13 mouse cellular contexts compared by ENCODE assay signal in genomic region chr2:93352915-93353685, GRCm38 (mm10). TPM values are rescaled to one million over a fixed set of nuclear protein-coding genes. Genes with fewer than 3 reads are reported as not detected.
DNase-seq lines count a peak whose midpoint lies in the region; ATAC-seq lines count a peak whose summit lies in the region.
"Had no signal": no experiment of that assay in that cellular context is flagged by ENCODE, and none has a peak within 500 bp of the region (broad histone marks: within the 10 kb centered on the region; RNA-seq: fewer than 3 reads in every experiment).

No protein-coding gene starts in this region.

- no peaks in the 10 kb centered on the region for H3K9me3 ChIP-seq in heart, embryonic 14.5 days (ENCODE audit: control insufficient read depth, low read length)
- no peaks in the 10 kb centered on the region for H3K9me3 ChIP-seq in lung, embryonic 15.5 days
- no peaks in the 10 kb centered on the region for H3K9me3 ChIP-seq in liver, embryonic 12.5 days (replicated peaks)
- H3K9me3 ChIP-seq: hindbrain, embryonic 12.5 days; limb, embryonic 13.5 days had no signal

- intact Hi-C loops in heart, postnatal 36 days (cut with DNase I), result loop anchor here (2.0 kb wide), 1 partner anchor 28 kb away; no protein-coding TSS in a partner anchor
- intact Hi-C loops in left cerebral cortex, postnatal 4 days (cut with DNase I), result no loop called here

- H3K4me3 ChIP-seq in heart, embryonic 14.5 days (ENCODE audit: control insufficient read depth in 1 of 2, insufficient read depth in 1 of 2, low read depth in 1 of 2, low read length in 2 of 2), result no peak overlapping the region
- H3K4me3 ChIP-seq in lung, embryonic 15.5 days, result no peak overlapping the region
- H3K4me3 ChIP-seq in liver, embryonic 12.5 days, result peak overlapping the region; percentile 47
- H3K4me3 ChIP-seq: hindbrain, embryonic 12.5 days; limb, embryonic 13.5 days had no signal

- ATAC-seq in heart, embryonic 14.5 days (ENCODE audit: insufficient number of reproducible peaks, insufficient read depth, low FRiP score, low read depth), result 0 out of 2 replicates have a peak, but pooled peaks have one; percentile 9
- ATAC-seq in lung, embryonic 15.5 days (ENCODE audit: borderline replicate concordance, extremely low read depth, low FRiP score, low TSS enrichment), result no peak
- ATAC-seq in liver, embryonic 12.5 days, result peak; percentile 31

- H3K27me3 ChIP-seq in heart, embryonic 14.5 days (ENCODE audit: control insufficient read depth, insufficient read depth, low read length), result no peaks in the 10 kb centered on the region
- H3K27me3 ChIP-seq in lung, embryonic 15.5 days, result no peaks in the 10 kb centered on the region
- H3K27me3 ChIP-seq in liver, embryonic 12.5 days (replicated peaks), result no peaks in the 10 kb centered on the region
- H3K27me3 ChIP-seq: hindbrain, embryonic 12.5 days had no signal

- no peak overlapping the region for H3K9ac ChIP-seq in heart, embryonic 14.5 days (ENCODE audit: low read length)
- no peak overlapping the region for H3K9ac ChIP-seq in lung, embryonic 15.5 days
- peak overlapping the region; percentile 76 for H3K9ac ChIP-seq in liver, embryonic 12.5 days
- H3K9ac ChIP-seq: hindbrain, embryonic 12.5 days; limb, embryonic 13.5 days had no signal

- H3K4me2 ChIP-seq in heart, embryonic 14.5 days (ENCODE audit: low read length), result no peak overlapping the region
- no peak overlapping the region for H3K4me2 ChIP-seq in lung, embryonic 15.5 days
- peak overlapping the region; percentile 73 for H3K4me2 ChIP-seq in liver, embryonic 12.5 days
- H3K4me2 ChIP-seq: hindbrain, embryonic 12.5 days; limb, embryonic 13.5 days had no signal

- 57% methylated on average over 8 of the region's 8 CpGs for WGBS in heart, embryonic 14.5 days
- WGBS in lung, embryonic 15.5 days, result 66% methylated on average over 8 of the region's 8 CpGs
- 37% methylated on average over 8 of the region's 8 CpGs for WGBS in liver, embryonic 12.5 days (ENCODE audit: insufficient replicate concordance)

- DNase-seq in heart, postnatal 36 days, result no peak
- DNase-seq in lung, postnatal 14 days, result no peak
- peak; percentile 43 for DNase-seq in brain, adult 2 months (ENCODE audit: low read depth, low spot score)
- DNase-seq in spleen, adult 12 weeks (ENCODE audit: low spot score), result no peak
- DNase-seq in left cerebral cortex, postnatal 4 days, result no peak
- DNase-seq: kidney, adult 8-10 months; thymus, postnatal 36 days had no signal

- H3K36me3 ChIP-seq in heart, embryonic 14.5 days (ENCODE audit: control insufficient read depth, insufficient read depth, low read length), result no peaks in the 10 kb centered on the region
- H3K36me3 ChIP-seq in lung, embryonic 15.5 days, result no peaks in the 10 kb centered on the region
- H3K36me3 ChIP-seq in liver, embryonic 12.5 days, result no peaks in the 10 kb centered on the region
- H3K36me3 ChIP-seq: hindbrain, embryonic 12.5 days; limb, embryonic 13.5 days had no signal

- peak overlapping the region; percentile 57 to 58 for H3K27ac ChIP-seq in heart, embryonic 14.5 days (replicated peaks in 1 of 2; ENCODE audit: control insufficient read depth in 1 of 2, insufficient read depth in 1 of 2, low read depth in 2 of 2, low read length in 2 of 2)
- H3K27ac ChIP-seq in lung, embryonic 15.5 days, result peak overlapping the region; percentile 62; the same call in 1 of the 2 replicates
- H3K27ac ChIP-seq in liver, embryonic 12.5 days, result peak overlapping the region; percentile 86
- H3K27ac ChIP-seq: hindbrain, embryonic 12.5 days; limb, embryonic 13.5 days had no signal

- peaks cover 9 to 16% of the 10 kb centered on the region in 2 experiments for H3K4me1 ChIP-seq in heart, embryonic 14.5 days (ENCODE audit: control insufficient read depth in 2 of 2, insufficient read depth in 2 of 2, low read length in 2 of 2)
- no peaks in the 10 kb centered on the region for H3K4me1 ChIP-seq in lung, embryonic 15.5 days
- peaks cover 86% of the 10 kb centered on the region for H3K4me1 ChIP-seq in liver, embryonic 12.5 days

RNA-seq across cellular contexts. Expression of gene Tspan18, which starts 18.8 kb away (rescaled TPM):
- 45.1 and 48.2 TPM in 2 replicates for polyA plus RNA-seq in heart, embryonic 14.5 days (2014; fragmentation: Nextera tagmentation; extraction: Ambion mirVana)
- 10 to 100 TPM; 12.4 to 16.2 TPM for total RNA-seq in heart, postnatal 36 days (2021)
- polyA plus RNA-seq in lung, embryonic 15.5 days (2015; fragmentation: Nextera tagmentation; extraction: Ambion mirVana), result 25.4 and 29.0 TPM in 2 replicates
- 6.2 and 6.4 TPM in 2 replicates for polyA plus RNA-seq in liver, embryonic 12.5 days (2016; fragmentation: Nextera tagmentation; extraction: Ambion mirVana)
- 10 to 100 TPM; 13.8 to 14.6 TPM for total RNA-seq in left cerebral cortex, postnatal 4 days (2021)
- total RNA-seq: monocyte, adult 5-6 weeks had no signal
